Mouse (Mus musculus) small intestine, adult 2 months (tissue): ENCODE measurements around the gene Prcd. TPM values are rescaled to one million over a fixed set of nuclear protein-coding genes. Genes with fewer than 3 reads are reported as not detected.

ENCODE experiments used
- H3K27ac ChIP-seq: fragments of 200-500 bp; 2 replicates; pipeline ENCODE4 v1.5.1; 2012; ENCODE audit warnings: low read depth, low read length, control low read depth, inconsistent platforms; ENCODE audit not compliant: insufficient read depth
- H3K27me3 ChIP-seq: fragments of 200-500 bp; 2 replicates; pipeline ENCODE4 v1.6.1; 2012; ENCODE audit warnings: mild to moderate bottlenecking, moderate library complexity, low read length, inconsistent platforms; ENCODE audit not compliant: control insufficient read depth, insufficient read depth
- H3K36me3 ChIP-seq: fragments of 200-500 bp; 2 replicates; pipeline ENCODE4 v1.6.1; 2012; ENCODE audit warnings: mild to moderate bottlenecking, low read length, control low read depth, inconsistent platforms; ENCODE audit not compliant: control insufficient read depth, insufficient read depth
- H3K4me1 ChIP-seq: fragments of 200-500 bp; 2 replicates; pipeline ENCODE4 v1.6.1; 2012; ENCODE audit warnings: low read length, inconsistent platforms, mixed read lengths; ENCODE audit not compliant: control insufficient read depth, insufficient read depth, insufficient read length
- H3K4me3 ChIP-seq: fragments of 200-500 bp; 2 replicates; pipeline ENCODE4 v1.5.1; 2012; ENCODE audit warnings: low read depth, mild to moderate bottlenecking, control low read depth, inconsistent platforms, low read length, moderate library complexity
- CTCF ChIP-seq: fragments of 200-500 bp; IDR thresholded peaks from 2 replicates; pipeline ENCODE4 v1.5.1; 2012; ENCODE audit warnings: low read depth, mild to moderate bottlenecking, control low read depth, inconsistent platforms, low read length, moderate library complexity, mixed read lengths; ENCODE audit not compliant: insufficient replicate concordance, insufficient read length; ENCODE audit errors: extremely low read depth
- POLR2A ChIP-seq: fragments of 200-500 bp; IDR thresholded peaks from 2 replicates; pipeline ENCODE4 v1.6.1; 2012; ENCODE audit warnings: low read depth, mild to moderate bottlenecking, control low read depth, inconsistent platforms, low read length, moderate library complexity
- WGBS: fragments of 180-500 bp; shearing (Covaris S2); methylation state at CpG from one replicate; pipeline ENCODE4 v1.1.7; 2018; 5-methylcytosine and 5-hydroxymethylcytosine counted together
- polyA plus RNA-seq: library from polyadenylated mRNA; depleted of rRNA; stranded (reverse); fragments of >200 nt; gene quantifications from 2 replicates; pipeline ENCODE4 v1.2.3, GENCODE M21; 2012

Gene Prcd
- polyA plus RNA-seq, 1 experiment = 0.30 TPM

DNA sequence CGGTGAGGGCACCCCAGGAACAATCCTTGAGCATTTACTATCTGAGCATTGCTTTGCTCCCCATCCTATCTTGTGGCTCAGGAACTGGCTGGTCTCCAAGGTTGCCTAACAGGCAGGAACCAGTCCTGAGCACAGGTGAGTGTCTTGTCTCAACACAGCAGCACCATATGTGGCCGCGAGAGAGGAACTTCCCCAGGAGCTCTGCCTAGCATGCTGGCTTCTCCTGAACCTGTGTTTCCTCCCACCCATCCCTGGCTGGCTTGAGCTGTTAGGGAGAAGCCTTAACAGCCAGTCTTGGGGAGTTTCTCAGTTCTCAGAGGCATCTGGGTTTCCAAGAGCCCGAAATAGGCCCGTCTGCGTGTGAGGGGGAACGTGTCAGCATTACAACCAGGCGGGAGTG is 2.0 kb upstream of the Prcd start:
- H3K36me3 ChIP-seq = no peaks in the 10 kb centered on the region
- WGBS = 81% methylated on average over 8 of the region's 8 CpGs
- TF ChIP-seq POLR2A (no peak), CTCF (no peak)
- H3K27ac ChIP-seq = no peak overlapping the region
- H3K4me3 ChIP-seq = no peak overlapping the region
- peaks cover 10% of the 10 kb centered on the region for H3K4me1 ChIP-seq
- H3K27me3 ChIP-seq = peaks cover 21% of the 10 kb centered on the region

DNA sequence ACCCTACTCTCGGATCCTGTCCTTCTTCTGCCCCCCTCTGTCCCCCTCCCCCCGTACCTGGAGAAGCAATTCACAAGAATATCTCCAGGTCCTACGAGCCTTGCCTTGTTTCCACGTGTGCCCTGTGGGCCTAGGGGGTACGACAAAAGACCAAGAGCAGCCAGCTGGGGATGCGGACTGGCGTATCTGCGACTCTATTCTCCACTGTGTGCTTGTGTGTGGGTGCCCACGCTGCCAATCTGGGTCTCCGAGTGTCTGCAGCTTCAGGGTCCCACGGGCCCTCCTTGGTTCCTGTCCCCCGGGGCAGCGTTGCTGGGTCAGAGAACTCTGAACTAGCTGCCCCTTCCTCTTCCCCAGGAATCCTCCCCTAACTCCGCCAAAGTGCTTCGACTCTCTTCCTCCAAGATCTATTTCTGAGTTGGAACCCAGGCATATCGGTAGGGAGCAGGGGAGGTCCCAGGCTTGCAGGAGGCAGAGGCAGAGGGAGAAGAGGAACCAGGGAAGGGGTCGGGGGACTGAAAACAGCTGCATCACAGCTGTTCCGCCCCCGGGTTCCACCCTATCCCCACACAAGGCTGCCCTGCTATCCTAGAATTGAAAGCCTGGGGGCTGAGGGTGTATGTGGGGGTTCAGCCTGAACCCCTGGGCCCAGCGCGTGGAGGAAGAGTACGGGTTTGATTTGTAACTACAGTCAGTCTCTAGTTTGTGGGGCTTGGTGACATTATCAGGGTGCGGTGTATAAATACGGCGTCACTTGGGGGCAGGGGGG is 820 bp upstream of the Prcd start:
- H3K27me3 ChIP-seq = peaks cover 21% of the 10 kb centered on the region
- peaks cover 13% of the 10 kb centered on the region for H3K4me1 ChIP-seq
- H3K27ac ChIP-seq = no peak overlapping the region; the same call in 1 of the 2 replicates
- WGBS = 79% methylated on average over 25 of the region's 25 CpGs
- no peak for TF ChIP-seq CTCF
- TF ChIP-seq POLR2A = no peak
- H3K36me3 ChIP-seq = no peaks in the 10 kb centered on the region
- peak overlapping the region; percentile 58 for H3K4me3 ChIP-seq

DNA sequence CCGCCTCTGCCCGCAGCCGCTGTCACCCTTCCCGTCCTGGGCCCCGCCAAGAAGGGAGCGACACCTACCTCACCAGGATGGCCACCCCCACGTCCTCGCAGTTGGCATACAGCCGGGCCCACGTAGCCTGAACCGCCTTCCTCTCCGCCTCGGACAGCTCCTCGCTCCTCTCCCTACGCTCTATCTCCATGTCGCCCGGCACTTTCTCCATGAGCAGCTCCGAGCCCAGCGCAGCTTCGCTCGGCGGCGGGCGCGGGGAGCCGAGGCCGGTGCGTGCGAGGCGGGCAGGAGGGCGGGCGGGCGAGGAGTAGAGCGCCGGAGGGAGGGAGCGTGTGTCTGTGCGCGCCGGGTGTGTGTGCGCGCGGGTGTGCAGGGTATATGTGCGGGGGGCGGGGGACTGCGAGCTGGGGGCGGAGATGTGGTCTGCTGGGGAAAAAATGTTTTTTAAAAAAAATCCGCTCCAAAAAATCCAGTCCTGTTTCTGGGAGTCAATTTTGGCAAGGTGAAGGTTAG is 431 bp downstream of the Prcd start:
- no peaks in the 10 kb centered on the region for H3K36me3 ChIP-seq
- peak overlapping the region; percentile 0 for H3K27ac ChIP-seq
- H3K4me3 ChIP-seq = peak overlapping the region; percentile 58
- H3K4me1 ChIP-seq = peaks cover 12% of the 10 kb centered on the region
- peaks cover 21% of the 10 kb centered on the region for H3K27me3 ChIP-seq
- no peak for TF ChIP-seq CTCF
- TF ChIP-seq POLR2A = no peak
- WGBS = under 1% methylated on average over 47 of the region's 47 CpGs

DNA sequence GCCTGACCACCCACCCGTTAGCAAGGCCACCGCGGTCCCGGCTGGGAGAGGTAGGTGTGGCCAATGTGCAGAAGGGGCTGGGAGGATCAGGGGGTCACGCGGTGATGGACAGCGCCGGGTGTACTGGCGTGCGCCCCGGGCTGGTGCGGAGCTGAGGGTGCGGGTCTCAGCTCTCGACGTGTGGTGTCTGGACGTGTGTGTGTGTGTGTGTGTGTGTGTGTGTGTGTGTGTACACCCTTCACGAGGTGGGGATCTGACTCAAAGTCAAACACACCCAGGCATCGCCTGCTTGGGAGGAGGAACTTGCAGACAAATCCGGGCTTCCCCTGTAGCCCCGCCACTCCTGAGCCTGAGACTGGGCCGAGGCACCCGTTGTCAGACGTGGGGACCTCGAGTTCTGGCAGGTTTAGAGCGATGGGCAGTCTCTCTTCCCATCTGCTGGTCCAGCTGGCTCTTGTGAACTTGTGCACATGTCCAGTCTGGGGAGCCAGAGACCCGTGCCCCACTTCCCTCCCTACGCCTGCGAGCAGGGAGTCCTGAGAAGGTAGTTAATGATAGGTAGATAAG is 1.0 kb downstream of the Prcd start, which contains the start of gene Cygb:
Gene Cygb (minus strand): TSS at position 59 of the 567 bp plus-strand sequence.
- peak within 1 kb of the TSS; percentile 0 for H3K27ac ChIP-seq
- no peaks in the 10 kb centered on the region for H3K36me3 ChIP-seq
- H3K27me3 ChIP-seq = peaks cover 21% of the 10 kb centered on the region
- H3K4me3 ChIP-seq = peak within 1 kb of the TSS; percentile 58
- TF ChIP-seq POLR2A (no peak), CTCF (no peak)
- WGBS = 7% methylated on average over 28 of the region's 28 CpGs
- H3K4me1 ChIP-seq = peaks cover 12% of the 10 kb centered on the region

DNA sequence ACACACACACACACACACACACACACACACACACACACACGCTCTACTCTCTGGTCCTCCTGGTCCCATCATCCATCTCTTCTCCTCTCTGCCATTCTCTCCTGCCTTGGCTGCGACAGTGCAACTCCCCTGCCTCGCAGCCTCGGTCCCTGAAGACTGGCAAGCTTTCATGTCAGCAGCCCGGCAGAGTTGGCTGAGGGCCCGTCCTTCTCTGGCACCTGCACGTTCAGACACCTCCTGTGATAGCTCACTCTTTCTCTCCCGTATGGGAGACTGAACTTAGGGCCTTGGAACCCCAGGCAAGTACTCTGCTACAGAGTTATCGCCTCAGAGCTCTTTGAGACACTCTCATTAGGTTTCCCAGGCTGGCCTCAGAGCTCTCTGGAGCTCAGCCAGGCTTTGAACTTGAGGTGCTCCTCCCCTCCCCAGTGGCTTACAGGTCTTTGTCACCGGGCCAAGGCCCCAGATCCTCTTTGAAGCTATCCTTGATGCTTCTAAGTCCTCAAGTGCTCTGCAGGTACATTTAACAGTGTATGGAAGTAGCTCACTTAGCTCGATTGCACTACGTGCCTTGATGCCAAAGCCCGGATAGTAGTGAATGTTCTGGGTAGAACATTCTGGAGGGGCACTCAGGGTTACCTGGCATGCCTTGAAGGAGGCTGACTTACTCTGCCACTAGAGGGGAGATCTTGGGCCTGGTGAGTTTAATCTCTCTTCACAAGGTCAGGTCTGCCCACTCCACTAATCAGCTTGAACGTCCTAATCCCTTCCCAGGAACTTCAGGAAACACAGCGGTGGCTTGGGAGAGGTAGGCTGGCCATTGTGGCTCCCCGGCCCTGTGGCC is 3.2 kb downstream of the Prcd start:
- WGBS = 33% methylated on average over 16 of the region's 16 CpGs
- TF ChIP-seq POLR2A (no peak), CTCF (no peak)
- Histone ChIP-seq H3K4me1 (peaks cover 12% of the 10 kb centered on the region), H3K27ac (no peak overlapping the region), H3K36me3 (no peaks in the 10 kb centered on the region), H3K27me3 (peaks cover 21% of the 10 kb centered on the region), H3K4me3 (no peak overlapping the region)

DNA sequence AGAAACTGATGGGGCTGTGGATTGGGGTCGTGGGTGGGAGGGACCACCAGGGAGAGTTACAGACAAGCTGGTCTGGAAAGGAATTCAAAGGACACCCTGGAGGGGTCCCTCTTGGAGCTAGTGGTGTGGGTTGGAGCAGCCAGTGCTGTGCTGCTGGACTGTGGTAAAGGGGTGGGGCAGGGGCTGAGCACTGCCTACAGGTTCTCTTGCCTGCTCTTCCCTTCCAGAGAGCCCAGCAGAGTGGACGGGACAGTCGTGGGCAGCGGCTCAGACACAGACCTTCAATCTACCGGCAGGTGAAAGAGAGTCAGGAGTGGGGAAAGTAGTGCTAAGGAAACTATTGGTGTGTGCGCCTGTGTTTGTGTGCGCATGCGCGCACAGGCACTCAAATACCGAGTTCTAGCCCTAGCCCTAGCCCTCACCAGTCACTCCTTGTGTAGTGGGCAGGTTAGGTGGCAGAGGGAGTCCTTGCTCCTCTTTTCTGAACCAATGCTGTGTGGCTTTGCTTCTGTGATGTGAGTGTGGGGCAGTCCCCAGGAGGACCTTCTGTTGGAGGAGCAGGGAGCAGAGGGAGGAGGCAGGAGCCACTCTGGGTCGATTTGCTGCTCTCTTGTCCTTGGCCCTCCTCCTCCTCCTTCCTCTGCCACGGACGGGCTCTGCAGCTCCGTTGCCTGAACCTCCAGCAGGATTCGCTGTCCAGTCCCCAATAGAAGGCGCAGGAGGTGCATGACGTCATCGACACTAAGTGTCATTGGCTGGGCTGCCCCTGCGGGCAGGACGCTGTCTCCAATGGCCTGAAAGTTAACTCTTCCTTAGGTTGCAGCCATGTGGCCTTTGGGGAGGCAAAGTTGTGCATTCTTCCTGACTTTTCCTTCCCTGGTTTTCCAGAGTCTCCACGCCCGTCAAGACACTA is 4.2 kb downstream of the Prcd start:
- 15% methylated on average over 22 of the region's 22 CpGs for WGBS
- Histone ChIP-seq H3K4me1 (peaks cover 12% of the 10 kb centered on the region), H3K4me3 (peak overlapping the region; percentile 49), H3K27ac (peak overlapping the region; percentile 67), H3K36me3 (no peaks in the 10 kb centered on the region), H3K27me3 (peaks cover 21% of the 10 kb centered on the region)
- TF ChIP-seq CTCF = 0 out of 2 replicates have a peak, but pooled peaks have one; percentile 9
- TF ChIP-seq POLR2A = peak; percentile 56
